Mouse (Mus musculus): ENCODE results near the gene Otop3. TPM values are rescaled to one million over a fixed set of nuclear protein-coding genes. Genes with fewer than 3 reads are reported as not detected.

Gene Otop3
- 0.05 and 0.16 TPM in 2 replicates for polyA plus RNA-seq (2012; rRNA removed; ENCODE audit: low replicate concordance)

GRCm38 (mm10) chr11:115334531-115334930, at the start of gene Otop3:
Gene Otop3, plus strand, starts transcription at chr11:115334731.

GRCm38 (mm10) chr11:115297214-115297826, 37.2 kb upstream of the Otop3 start, which contains the start of gene Fads6:
Gene Fads6, minus strand, starts transcription at chr11:115297663.

GRCm38 (mm10) chr11:115306863-115307262, 27.7 kb upstream of the Otop3 start, which contains the start of gene Otop2:
Gene Otop2, plus strand, starts transcription at chr11:115307163.

GRCm38 (mm10) chr11:115321906-115322693, 12.4 kb upstream of the Otop3 start, which contains the start of gene Ush1g:
Gene Ush1g, minus strand, starts transcription at chr11:115322041.

DNA sequence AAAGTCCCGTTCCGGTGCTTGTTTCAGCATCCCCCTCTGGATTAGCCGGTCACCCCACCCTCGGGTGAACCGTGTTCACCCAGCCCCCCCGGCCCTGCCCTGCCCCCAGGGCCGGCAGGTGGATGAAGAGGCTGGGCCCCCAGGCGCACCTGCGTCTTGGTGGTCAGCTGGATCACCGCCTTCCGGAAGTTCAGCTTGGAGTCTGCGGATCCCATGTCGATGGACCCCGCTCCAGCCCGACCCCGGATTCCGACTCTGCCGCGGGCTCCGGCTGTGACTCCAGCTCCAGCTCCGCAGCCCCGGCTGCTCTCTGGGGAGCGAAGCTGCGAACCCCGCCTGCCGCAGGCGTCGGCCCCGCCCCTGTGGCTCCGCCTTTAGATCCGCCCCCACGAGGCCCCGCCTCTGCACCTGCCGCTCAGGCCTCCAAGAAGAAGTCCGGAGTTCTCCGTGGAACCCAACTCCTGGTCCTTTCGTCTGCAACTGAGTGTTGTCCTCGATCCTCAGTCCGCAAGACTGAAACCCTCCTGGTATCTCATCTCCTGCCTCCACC, 32.9 kb downstream of the Otop3 start, which contains the start of gene Hid1:
Hid1 (minus strand) TSS at position 362 of the 550 bp plus-strand sequence.

DNA sequence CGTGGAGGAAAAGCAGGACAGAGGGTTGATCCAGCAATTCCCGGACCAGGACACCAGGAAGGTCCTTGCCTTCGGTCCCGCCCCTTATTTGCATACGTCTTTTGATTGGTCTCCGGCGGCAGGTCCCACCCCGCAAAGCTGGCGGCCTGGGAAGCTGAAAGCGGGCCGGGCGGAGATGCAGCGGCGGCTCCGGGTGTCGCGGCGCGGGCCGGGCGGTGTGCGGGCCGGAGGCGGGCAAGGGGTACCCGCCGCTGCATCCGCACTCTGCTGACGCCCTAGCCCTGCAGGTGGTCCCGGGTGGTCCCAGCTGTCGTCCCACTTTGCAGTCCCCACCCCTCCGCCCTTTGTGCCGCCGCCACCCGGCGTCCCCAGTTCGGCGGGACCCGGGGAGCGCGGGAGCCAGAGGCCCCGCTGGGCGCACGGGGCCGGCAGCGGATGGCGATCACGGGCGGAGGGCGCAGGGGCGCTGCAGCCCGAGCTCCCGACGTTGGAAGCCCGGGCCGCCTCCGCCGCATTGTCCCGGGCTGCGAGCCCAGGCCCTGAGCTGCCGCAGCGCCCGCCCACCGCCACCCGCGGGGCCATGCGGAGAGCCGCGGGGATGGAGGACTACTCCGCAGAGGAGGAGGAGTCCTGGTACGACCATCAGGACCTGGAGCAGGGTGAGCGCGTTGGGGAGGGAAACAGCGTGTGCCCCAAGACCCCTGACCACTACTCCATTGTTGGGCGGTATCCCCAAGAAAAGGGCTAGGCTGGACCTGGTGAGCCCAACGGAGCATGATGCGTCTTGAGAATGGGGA, 47.4 kb downstream of the Otop3 start, which contains the start of gene Cdr2l:
Cdr2l (plus strand) TSS at position 174 of the 797 bp plus-strand sequence.

Other genes with a start within 250 kb of the Otop3 start
- 4.9 and 6.1 TPM in 2 replicates for gene Rab37, start 243.3 kb upstream of the Otop3 start, polyA plus RNA-seq (2012; rRNA removed; ENCODE audit: low replicate concordance)
- gene Cd300lf, start 200.7 kb upstream of the Otop3 start, polyA plus RNA-seq (2012; rRNA removed; ENCODE audit: low replicate concordance) = 3.5 and 3.7 TPM in 2 replicates
- gene Slc9a3r1, start 171.4 kb upstream of the Otop3 start, polyA plus RNA-seq (2012; rRNA removed; ENCODE audit: low replicate concordance) = 42.0 and 64.9 TPM in 2 replicates
- 22.5 TPM in 2 replicates for gene Tmem104, start 147.2 kb upstream of the Otop3 start, polyA plus RNA-seq (2012; rRNA removed; ENCODE audit: low replicate concordance)
- 21.1 and 25.5 TPM in 2 replicates for gene Nat9, start 146.9 kb upstream of the Otop3 start, polyA plus RNA-seq (2012; rRNA removed; ENCODE audit: low replicate concordance)
- 0.11 and 0.59 TPM in 2 replicates for gene Grin2c, start 67.5 kb upstream of the Otop3 start, polyA plus RNA-seq (2012; rRNA removed; ENCODE audit: low replicate concordance)
- gene Fdxr, start 57.7 kb upstream of the Otop3 start, polyA plus RNA-seq (2012; rRNA removed; ENCODE audit: low replicate concordance) = 17.8 and 30.0 TPM in 2 replicates
- gene Fads6, start 37.1 kb upstream of the Otop3 start, polyA plus RNA-seq (2012; rRNA removed; ENCODE audit: low replicate concordance) = 4.2 and 5.5 TPM in 2 replicates
- not detected in 2 replicates for gene Otop2, start 27.6 kb upstream of the Otop3 start, polyA plus RNA-seq (2012; rRNA removed; ENCODE audit: low replicate concordance)
- gene Ush1g, start 12.7 kb upstream of the Otop3 start, polyA plus RNA-seq (2012; rRNA removed; ENCODE audit: low replicate concordance) = 0.26 and 0.37 TPM in 2 replicates
- 53.5 and 57.6 TPM in 2 replicates for gene Hid1, start 33.0 kb downstream of the Otop3 start, polyA plus RNA-seq (2012; rRNA removed; ENCODE audit: low replicate concordance)
- 18.2 and 20.7 TPM in 2 replicates for gene Cdr2l, start 47.2 kb downstream of the Otop3 start, polyA plus RNA-seq (2012; rRNA removed; ENCODE audit: low replicate concordance)
- 58.1 and 65.1 TPM in 2 replicates for gene Mrpl58, start 69.0 kb downstream of the Otop3 start, polyA plus RNA-seq (2012; rRNA removed; ENCODE audit: low replicate concordance)
- gene Atp5h, start 85.2 kb downstream of the Otop3 start, polyA plus RNA-seq (2012; rRNA removed; ENCODE audit: low replicate concordance) = 52.6 and 152 TPM in 2 replicates
- gene Kctd2, start 85.4 kb downstream of the Otop3 start, polyA plus RNA-seq (2012; rRNA removed; ENCODE audit: low replicate concordance) = 36.0 and 38.1 TPM in 2 replicates
- gene Trim80, start 105.8 kb downstream of the Otop3 start, polyA plus RNA-seq (2012; rRNA removed; ENCODE audit: low replicate concordance) = 0.42 and 0.57 TPM in 2 replicates
- 5.7 and 10.6 TPM in 2 replicates for gene Slc16a5, start 127.7 kb downstream of the Otop3 start, polyA plus RNA-seq (2012; rRNA removed; ENCODE audit: low replicate concordance)
- gene Armc7, start 140.9 kb downstream of the Otop3 start, polyA plus RNA-seq (2012; rRNA removed; ENCODE audit: low replicate concordance) = 11.8 and 44.6 TPM in 2 replicates
- gene Nt5c, start 157.1 kb downstream of the Otop3 start, polyA plus RNA-seq (2012; rRNA removed; ENCODE audit: low replicate concordance) = 41.8 and 67.1 TPM in 2 replicates
- 216 and 221 TPM in 2 replicates for gene Jpt1, start 179.7 kb downstream of the Otop3 start, polyA plus RNA-seq (2012; rRNA removed; ENCODE audit: low replicate concordance)
- gene Sumo2, start 201.5 kb downstream of the Otop3 start, polyA plus RNA-seq (2012; rRNA removed; ENCODE audit: low replicate concordance) = 32.4 and 64.1 TPM in 2 replicates
- gene Nup85, start 229.7 kb downstream of the Otop3 start, polyA plus RNA-seq (2012; rRNA removed; ENCODE audit: low replicate concordance) = 30.2 and 65.1 TPM in 2 replicates

Measured in mammary gland, adult 2 months (tissue).